Mouse (Mus musculus): ENCODE results near the gene Dars. TPM values are rescaled to one million over a fixed set of nuclear protein-coding genes. Genes with fewer than 3 reads are reported as not detected.
"Not testable (repeated sequence)": the region's sequence is repeated elsewhere in the genome, so short reads cannot be mapped to it uniquely, and the experiment has no call there.

Dars gene
- total RNA-seq, 2 experiments from 2014 or later, result 238 to 287 TPM

DNA sequence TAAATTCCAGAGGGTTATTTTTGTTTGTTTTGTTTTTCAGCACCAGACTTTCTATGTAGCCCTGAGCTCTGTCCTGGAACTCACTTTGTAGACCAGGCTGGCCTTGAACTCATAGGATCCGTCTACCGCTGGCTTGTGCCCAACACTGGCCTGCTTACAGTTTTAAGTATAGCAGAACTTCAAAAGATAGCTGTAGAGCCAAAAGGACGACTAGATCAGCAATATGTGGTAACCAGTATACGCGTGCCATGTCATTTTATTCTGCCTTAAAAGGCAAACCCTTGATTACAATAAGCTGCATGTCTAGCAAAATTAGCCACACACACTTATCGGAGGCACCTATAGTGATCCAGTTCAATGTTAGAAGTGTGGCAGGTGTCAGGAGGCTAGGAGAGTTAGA lies 58.9 kb downstream of the Dars start:
- no peak for ATAC-seq (replicated peaks; ENCODE audit: poor library complexity)

DNA sequence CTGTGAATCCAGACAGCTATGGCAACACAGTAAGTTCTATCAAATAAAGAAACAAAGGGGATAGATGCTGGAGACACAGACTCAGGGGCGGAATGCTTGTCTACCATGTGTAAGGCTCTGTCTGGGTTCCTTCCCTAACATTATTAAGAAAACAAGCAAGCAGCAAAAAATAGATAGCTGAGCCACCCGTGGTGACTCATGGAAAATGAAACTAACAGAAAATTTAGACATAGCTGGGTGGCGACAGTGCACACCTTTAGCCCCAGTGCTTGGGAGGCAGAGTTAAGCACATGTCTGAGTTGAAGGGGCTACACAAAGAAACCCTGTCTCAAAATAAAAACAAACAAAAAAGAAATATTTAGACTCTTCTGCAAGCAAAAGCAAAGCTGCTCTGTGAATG lies 59.7 kb downstream of the Dars start:
- peak; percentile 34 for ATAC-seq (replicated peaks; ENCODE audit: poor library complexity)

DNA sequence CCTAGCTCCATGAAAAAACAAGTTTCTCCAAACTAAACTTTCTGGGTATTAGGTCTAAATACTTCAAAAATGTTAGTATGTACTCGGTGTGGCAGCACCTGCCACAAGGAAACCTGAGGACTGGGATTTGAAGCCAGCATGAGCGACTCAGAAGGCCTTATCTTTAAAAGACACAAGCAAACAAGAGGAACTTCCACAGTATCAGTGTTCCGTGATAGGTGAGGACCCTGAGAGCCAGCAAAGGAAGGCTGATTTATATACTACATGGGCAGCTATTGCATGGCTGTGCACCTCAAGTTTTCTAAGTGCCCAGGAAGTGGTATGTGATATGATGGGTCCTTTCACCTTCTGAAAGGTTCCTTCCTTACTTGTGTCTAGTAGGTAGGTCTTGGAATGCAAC lies 64.1 kb downstream of the Dars start:
- 0 out of 2 replicates have a peak, but pooled peaks have one; percentile 27 for ATAC-seq (replicated peaks; ENCODE audit: poor library complexity)

DNA sequence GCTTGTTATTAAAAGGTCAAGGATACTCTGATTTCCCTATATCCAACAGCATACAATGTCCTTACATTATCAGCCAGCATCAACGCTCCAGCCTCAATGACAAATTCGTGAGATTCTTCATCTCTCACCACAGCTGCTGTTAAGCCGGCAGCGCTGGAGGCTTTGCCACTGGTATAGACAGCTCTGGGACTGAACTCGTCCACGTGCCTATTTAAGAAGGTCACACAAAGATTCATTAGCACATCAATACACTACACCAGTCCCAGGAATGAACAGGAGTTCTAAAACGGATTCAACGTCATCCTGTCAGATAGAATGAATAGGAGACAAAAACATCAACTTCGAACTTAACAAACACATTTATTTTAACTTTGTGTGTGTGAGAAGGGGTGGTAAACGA lies 72.9 kb downstream of the Dars start:
- no peak for ATAC-seq (replicated peaks; ENCODE audit: poor library complexity)

DNA sequence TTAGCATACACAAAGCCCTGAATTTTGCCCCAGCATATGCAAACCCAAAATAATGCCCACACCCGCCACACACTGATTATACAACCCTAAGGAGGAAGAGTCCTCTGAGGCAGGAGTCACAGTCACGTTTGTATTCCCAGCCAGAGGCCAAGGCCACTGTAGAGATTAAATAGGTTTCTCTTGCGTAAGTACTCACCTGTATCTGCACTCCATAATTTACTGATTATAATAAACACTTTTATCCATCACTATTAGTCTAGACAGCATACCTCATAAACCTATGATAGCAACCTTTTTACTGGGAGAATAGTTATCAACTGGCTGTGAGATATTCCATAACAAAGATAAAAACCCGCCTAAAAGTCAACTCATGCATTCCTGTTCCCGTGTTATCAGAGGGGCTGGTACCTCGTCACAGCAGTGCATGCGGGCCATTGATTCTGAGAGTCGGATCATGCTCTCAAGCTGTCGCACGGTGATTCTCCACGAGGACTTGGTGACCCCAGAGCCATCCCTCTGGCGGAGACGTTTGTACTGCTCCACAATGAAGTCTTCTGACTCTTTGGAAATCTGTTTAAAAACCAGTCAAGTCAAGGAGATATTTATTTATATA lies 79.4 kb downstream of the Dars start:
- no peak for ATAC-seq (replicated peaks; ENCODE audit: poor library complexity)

DNA sequence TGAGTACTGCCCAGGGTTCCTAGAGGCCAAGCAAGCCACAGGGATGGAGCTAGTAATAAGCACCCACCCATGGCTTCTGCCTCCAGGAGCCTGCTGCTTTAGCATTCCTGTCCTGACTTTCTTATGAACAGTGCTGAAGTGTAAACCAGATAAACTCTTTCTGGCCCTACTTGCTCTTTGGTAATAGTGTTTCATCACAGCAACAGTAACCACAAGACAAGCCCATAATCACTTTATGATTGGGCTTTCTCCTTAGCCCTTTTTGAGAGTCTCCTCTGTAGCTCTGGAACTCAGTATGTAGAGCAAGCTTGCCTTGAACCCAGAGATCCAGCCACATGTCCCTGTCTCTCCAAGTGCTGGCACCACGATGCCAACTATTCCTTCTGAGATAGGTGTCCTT lies 86.9 kb downstream of the Dars start:
- peak; percentile 68 for ATAC-seq (replicated peaks; ENCODE audit: poor library complexity)

DNA sequence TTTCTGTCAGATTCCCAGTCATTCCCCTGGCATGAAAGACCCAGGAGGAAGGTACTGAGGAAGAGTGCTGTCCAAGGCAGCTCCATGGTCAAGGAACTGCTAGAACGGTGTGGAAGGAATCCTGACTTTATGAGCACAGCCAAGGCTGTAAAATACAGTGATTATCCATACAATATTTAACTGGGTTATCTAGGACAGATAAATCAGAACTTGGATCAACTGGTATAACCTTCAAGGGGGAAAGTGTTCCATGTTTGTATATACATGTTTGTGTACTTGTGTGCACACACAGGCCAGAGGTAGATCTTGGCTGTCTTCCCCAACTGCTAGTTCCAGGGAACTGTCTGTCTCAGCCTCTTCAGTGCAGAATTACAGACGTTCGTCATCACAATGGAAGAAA lies 89.0 kb downstream of the Dars start, which contains the start of gene Lct:
Lct (minus strand) TSS at position 101 of the 400 bp plus-strand sequence.
- no peak for ATAC-seq (replicated peaks; ENCODE audit: poor library complexity)

DNA sequence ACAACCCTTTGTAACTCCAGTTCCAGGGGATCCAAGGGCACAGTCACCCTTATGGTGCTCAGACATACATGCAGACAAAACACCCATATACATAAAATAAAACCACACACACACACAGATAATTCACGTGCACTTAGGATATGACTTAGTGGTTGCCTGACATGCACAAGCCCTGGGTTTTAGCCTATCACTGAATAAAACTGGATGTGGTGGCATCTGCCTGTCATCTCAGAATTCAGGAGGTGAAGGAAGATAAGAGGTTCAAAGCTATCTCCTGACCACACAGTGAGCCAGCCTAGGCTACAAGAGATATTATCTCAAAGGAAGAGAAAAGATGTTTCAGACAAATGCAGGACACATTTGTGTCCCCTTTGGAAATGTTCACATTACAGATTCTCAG lies 90.0 kb downstream of the Dars start:
- ATAC-seq (replicated peaks; ENCODE audit: poor library complexity), result peak; percentile 37

DNA sequence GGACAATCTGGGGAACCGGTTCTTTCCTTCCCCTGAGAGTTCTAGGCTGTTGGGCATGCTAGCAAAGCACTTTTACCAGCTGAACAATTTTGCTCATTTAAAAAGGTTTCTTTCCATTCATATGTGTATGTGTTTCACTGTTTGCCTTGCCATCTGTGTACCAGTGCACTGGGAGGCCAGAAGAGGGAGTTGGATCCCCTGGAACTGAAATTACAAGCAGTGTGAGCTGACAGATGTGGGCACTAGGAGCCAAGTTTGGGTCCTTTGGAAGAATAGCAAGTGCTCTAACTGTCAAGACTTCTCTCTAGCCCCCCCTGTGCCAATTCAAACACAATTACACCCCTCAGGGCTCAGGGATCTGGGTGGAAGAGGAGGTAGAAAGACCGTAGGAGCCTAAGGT lies 92.4 kb downstream of the Dars start:
- no peak for ATAC-seq (replicated peaks; ENCODE audit: poor library complexity)

DNA sequence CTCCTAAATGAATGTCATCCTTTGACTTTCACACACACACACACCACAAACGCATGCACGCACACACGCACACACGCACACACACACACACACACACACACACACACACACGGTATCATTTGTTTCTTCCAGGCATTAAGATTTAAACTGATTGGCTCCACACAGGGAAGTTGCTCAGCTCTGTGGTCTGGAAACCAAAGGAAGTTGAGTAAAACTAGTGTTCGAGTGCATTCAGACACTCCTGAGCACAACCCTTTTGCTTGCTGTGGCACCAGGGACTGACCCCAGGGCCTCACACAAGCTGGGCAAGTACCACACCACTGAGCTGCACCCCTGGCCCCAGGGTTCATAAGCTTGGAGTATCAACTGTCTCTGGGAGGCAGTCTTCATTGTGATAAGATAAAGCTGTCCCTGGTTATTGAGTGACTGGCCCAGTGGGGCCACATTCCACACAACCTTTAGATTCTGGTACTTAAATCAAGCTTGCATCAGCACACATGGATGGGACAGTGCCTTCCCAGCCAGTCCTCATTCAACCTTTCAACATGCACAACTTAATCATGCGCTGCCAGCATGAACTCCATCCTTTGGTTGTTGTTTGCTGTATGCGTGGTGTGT lies 94.0 kb downstream of the Dars start:
- peak; percentile 87 for ATAC-seq (replicated peaks; ENCODE audit: poor library complexity)

DNA sequence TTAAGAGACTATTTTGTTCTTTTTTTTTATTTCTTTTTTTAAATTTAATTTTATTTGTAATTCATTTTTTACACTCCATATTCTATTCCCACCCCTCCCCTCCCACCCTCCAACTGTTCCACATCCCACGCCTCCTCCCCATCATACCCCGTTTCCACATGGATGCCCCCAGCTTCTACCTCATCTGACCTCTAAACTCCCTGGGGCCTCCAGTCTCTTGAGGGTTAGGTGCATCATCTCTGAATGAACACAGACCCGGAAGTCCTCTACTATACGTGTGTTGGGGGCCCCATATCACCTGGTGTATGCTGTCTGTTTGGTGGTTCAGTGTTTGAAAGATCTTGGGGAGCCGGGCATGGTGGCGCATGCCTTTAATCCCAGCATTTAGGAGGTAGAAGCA lies 97.9 kb downstream of the Dars start:
- not testable (repeated sequence) for ATAC-seq (replicated peaks; ENCODE audit: poor library complexity)

DNA sequence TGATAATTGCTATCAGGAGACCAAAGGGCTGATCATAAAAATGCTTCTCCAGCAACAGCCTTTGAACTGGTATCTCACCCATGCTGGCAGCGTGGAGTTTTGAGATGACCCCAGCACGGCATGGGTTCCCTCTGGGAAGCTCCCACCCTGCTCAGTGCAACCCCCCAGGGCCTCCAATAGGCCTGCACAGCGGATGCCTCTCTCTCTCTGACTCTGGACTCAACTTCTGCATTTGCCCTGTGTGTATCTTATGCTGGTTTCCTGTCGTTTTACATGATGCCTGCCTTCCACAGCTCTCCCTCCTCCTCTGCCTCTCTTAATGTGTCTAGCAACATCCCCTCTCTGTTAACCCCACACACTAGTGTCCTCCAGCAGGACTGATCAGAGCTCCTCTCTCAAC lies 102.5 kb downstream of the Dars start:
- ATAC-seq (replicated peaks; ENCODE audit: poor library complexity), result peak; percentile 97

Other genes with a start within 250 kb of the Dars start
- 48.2 and 55.7 TPM in 2 replicates for gene Ubxn4, start 173.4 kb downstream of the Dars start, total RNA-seq (2015)
- gene Ubxn4, start 173.4 kb downstream of the Dars start, total RNA-seq (2017), result 79.7 and 95.5 TPM in 2 replicates
- gene Lct, start 89.0 kb downstream of the Dars start, total RNA-seq (2015), result 0.07 and 0.20 TPM in 2 replicates
- 0.75 TPM in 1 of 2 replicates, not detected in the other for gene Lct, start 89.0 kb downstream of the Dars start, total RNA-seq (2017)
- gene Mcm6, start 57.7 kb downstream of the Dars start, total RNA-seq (2015), result 331 and 334 TPM in 2 replicates
- 411 and 429 TPM in 2 replicates for gene Mcm6, start 57.7 kb downstream of the Dars start, total RNA-seq (2017)
- 268 and 279 TPM in 2 replicates for gene Cxcr4, start 174.9 kb upstream of the Dars start, total RNA-seq (2015)
- gene Cxcr4, start 174.9 kb upstream of the Dars start, total RNA-seq (2017), result 187 and 192 TPM in 2 replicates